Mouse (Mus musculus) lung, postnatal 4 days (tissue): Measurements from ENCODE around the gene Pcf11.
A peak's percentile ranks its signal among the peaks of the same experiment; 100 is the strongest.

ENCODE experiments used
- DNase-seq, 2 experiments: peaks; one replicate each; pipeline ENCODE4 v3.0.0; 2021

Gene Pcf11

GRCm38 (mm10) chr7:92636295-92637011 is 33.3 kb downstream of the Pcf11 start:
- DNase-seq = peak in 1 of 2 experiments; percentile 10

- peak in 1 of 2 experiments; percentile 27 for DNase-seq
These were observed 39.6 kb downstream of the Pcf11 start for GRCm38 (mm10) chr7:92630167-92630566.

DNA sequence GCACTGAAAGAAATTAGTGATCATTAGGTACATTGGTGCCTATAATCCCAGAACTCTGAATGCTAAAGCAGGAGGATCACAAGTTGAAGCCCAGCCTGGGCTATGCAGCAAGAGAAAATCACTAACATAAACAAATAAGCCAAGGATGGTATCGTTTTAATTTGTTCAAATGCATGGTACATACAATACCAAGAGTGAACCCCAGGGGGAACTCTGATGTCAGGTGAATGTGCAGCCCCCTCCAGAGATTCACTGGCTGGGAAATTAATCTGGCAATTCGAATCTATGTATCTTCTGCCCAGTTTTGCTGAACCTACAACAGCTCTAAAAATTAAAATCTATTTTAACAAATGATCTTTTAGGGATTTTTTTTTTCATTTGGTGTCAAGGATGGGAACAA is 45.2 kb downstream of the Pcf11 start:
- no peak for DNase-seq

GRCm38 (mm10) chr7:92610830-92611229 is 58.9 kb downstream of the Pcf11 start:
- no peak for DNase-seq

DNA sequence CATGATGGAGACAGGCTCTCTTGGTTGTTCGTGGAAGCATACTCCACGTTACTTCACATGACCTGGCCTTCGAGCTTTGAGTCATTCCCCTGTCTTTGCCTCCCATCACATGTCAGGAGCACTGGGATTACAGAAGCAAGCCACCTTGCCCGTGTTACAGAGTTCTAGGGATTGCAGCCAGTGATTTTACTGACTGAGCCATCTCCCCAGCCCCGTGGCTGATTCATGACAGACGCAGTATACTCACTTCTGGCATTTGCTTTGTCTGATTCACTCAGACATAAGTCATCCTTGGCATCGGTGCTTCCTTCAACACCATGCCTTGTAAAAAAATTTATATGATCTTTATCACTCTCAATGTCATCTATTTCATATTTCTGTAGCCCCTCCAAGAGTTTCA is 64.8 kb downstream of the Pcf11 start:
- no peak for DNase-seq
